Mouse (Mus musculus) midbrain, embryonic 12.5 days (tissue): ENCODE measurements around the gene Wfdc16. TPM values are rescaled to one million over a fixed set of nuclear protein-coding genes. Genes with fewer than 3 reads are reported as not detected.

Source experiments
- ATAC-seq: fragments of 200-750 bp; cut with Nextera tagmentation; 2 replicates; pipeline ENCODE4 v1.8.0; 2017; ENCODE audit warnings: low read depth, moderate TSS enrichment, moderate library complexity; ENCODE audit not compliant: low FRiP score
- H3K27ac ChIP-seq: fragments of 300-500 bp; sonication (generic); replicated peaks from 2 replicates; pipeline ENCODE4 v1.5.1; 2016; ENCODE audit warnings: mild to moderate bottlenecking
- H3K27me3 ChIP-seq: fragments of 300-500 bp; sonication (generic); 2 replicates; pipeline ENCODE4 v1.6.1; 2016; ENCODE audit warnings: mild to moderate bottlenecking
- H3K36me3 ChIP-seq: fragments of 300-500 bp; sonication (generic); 2 replicates; pipeline ENCODE4 v1.6.1; 2016
- H3K4me1 ChIP-seq: fragments of 300-500 bp; sonication (generic); 2 replicates; pipeline ENCODE4 v1.6.1; 2016
- H3K4me2 ChIP-seq: fragments of 300-500 bp; sonication (generic); replicated peaks from 2 replicates; pipeline ENCODE4 v1.6.1; 2016; ENCODE audit warnings: mild to moderate bottlenecking, moderate library complexity
- H3K4me3 ChIP-seq: fragments of 300-500 bp; sonication (generic); 2 replicates; pipeline ENCODE4 v1.5.1; 2016; ENCODE audit warnings: mild to moderate bottlenecking
- H3K9ac ChIP-seq: fragments of 300-500 bp; sonication (generic); replicated peaks from 2 replicates; pipeline ENCODE4 v1.6.1; 2016; ENCODE audit warnings: mild to moderate bottlenecking, moderate library complexity
- H3K9me3 ChIP-seq: fragments of 300-500 bp; sonication (generic); 2 replicates; pipeline ENCODE4 v1.6.1; 2016; ENCODE audit warnings: mild to moderate bottlenecking
- WGBS: fragments of 180-500 bp; shearing (Covaris S2); methylation state at CpG from one replicate; pipeline ENCODE4 v1.1.7; 2016; 5-methylcytosine and 5-hydroxymethylcytosine counted together
- polyA plus RNA-seq: library from polyadenylated mRNA; unstranded; fragments of >200 nt; fragmentation: Nextera tagmentation; extraction: Ambion mirVana; gene quantifications from 2 replicates; pipeline ENCODE4 v1.2.1, GENCODE M21; 2016

Wfdc16 gene
- not detected in 2 replicates for polyA plus RNA-seq

- Histone ChIP-seq H3K9me3 (no peaks in the 10 kb centered on the region), H3K27me3 (no peaks in the 10 kb centered on the region), H3K4me1 (no peaks in the 10 kb centered on the region), H3K9ac (no peak within 1 kb of the TSS), H3K4me2 (no peak within 1 kb of the TSS), H3K27ac (no peak within 1 kb of the TSS), H3K36me3 (no peaks in the 10 kb centered on the region), H3K4me3 (no peak within 1 kb of the TSS)
- 82% methylated on average over 3 of the region's 3 CpGs for WGBS
- no peak for ATAC-seq
These were observed at the start of gene Wfdc16 for GRCm38 (mm10) chr2:164638696-164639095. Gene Wfdc16, minus strand, starts transcription at chr2:164638796.

GRCm38 (mm10) chr2:164684807-164685206, 46.2 kb upstream of the Wfdc16 start, which contains the start of gene Wfdc13:
Gene Wfdc13, plus strand, starts transcription at chr2:164685107.
- no peak within 1 kb of the TSS for H3K4me3 ChIP-seq
- no peaks in the 10 kb centered on the region for H3K9me3 ChIP-seq
- 51% methylated on average over 3 of the region's 3 CpGs for WGBS
- no peaks in the 10 kb centered on the region for H3K27me3 ChIP-seq
- H3K27ac ChIP-seq = no peak within 1 kb of the TSS
- no peak for ATAC-seq
- no peak within 1 kb of the TSS for H3K9ac ChIP-seq
- no peaks in the 10 kb centered on the region for H3K36me3 ChIP-seq
- no peaks in the 10 kb centered on the region for H3K4me1 ChIP-seq
- no peak within 1 kb of the TSS for H3K4me2 ChIP-seq

GRCm38 (mm10) chr2:164679906-164680305, 41.3 kb upstream of the Wfdc16 start:
- WGBS = 57% methylated on average over 3 of the region's 3 CpGs
- Histone ChIP-seq H3K4me3 (no peak overlapping the region), H3K4me2 (no peak overlapping the region), H3K36me3 (no peaks in the 10 kb centered on the region), H3K27me3 (no peaks in the 10 kb centered on the region), H3K9me3 (no peaks in the 10 kb centered on the region), H3K9ac (no peak overlapping the region), H3K27ac (no peak overlapping the region), H3K4me1 (peaks cover 4% of the 10 kb centered on the region; the same call in 1 of the 2 replicates)
- ATAC-seq = no peak

GRCm38 (mm10) chr2:164678848-164679625, 40.4 kb upstream of the Wfdc16 start:
- 22% methylated on average over 19 of the region's 19 CpGs for WGBS
- Histone ChIP-seq H3K4me2 (peak overlapping the region; percentile 47), H3K27me3 (no peaks in the 10 kb centered on the region), H3K27ac (no peak overlapping the region), H3K9me3 (no peaks in the 10 kb centered on the region), H3K4me3 (peak overlapping the region; percentile 30), H3K4me1 (peaks cover 4% of the 10 kb centered on the region; the same call in 1 of the 2 replicates), H3K36me3 (no peaks in the 10 kb centered on the region), H3K9ac (no peak overlapping the region)
- ATAC-seq = peak; percentile 63

DNA sequence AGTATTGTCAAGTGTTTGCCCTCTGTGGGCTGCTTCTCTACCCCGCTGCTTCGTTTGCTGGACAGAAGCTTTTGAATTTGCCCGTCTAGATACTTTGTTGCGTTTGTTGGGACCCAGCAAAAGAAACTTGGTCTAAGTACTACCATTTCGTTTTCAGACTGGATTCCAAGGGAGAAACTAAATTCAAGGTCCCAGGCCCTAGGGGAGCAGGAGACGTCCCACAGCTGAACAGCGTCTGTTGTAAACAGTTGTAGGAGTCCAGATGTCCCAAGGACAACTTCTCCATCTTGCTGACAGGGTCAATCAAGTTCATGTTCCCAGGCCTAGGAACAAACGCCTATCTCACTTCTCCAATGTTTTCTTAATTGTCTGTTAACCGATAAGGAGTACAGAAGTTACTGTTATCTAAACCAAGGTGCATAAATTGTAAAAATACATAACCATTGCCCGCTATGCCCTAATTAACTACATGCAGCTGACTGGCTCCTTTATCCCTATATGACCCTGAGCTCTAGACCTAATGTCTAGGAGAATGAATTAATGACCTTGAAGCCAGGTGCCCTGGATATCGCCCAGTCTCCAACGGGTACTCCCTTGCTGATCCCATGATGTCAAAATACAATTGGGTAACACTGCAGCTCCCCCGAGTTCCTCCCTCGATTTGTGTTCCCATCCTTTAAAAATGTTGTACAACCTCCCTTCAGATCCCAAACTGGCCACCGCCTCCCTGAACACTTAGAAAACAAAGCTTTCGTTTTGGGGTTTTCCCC, 38.5 kb upstream of the Wfdc16 start:
- Histone ChIP-seq H3K36me3 (no peaks in the 10 kb centered on the region), H3K9ac (no peak overlapping the region), H3K27me3 (no peaks in the 10 kb centered on the region), H3K4me2 (no peak overlapping the region), H3K9me3 (no peaks in the 10 kb centered on the region; the same call in 1 of the 2 replicates), H3K4me1 (peaks cover 4% of the 10 kb centered on the region; the same call in 1 of the 2 replicates), H3K4me3 (no peak overlapping the region), H3K27ac (no peak overlapping the region)
- 88% methylated on average over 16 of the region's 16 CpGs for WGBS
- ATAC-seq = no peak

- 83% methylated on average over 7 of the region's 7 CpGs for WGBS
These were observed 37.5 kb upstream of the Wfdc16 start for GRCm38 (mm10) chr2:164676103-164676502.

DNA sequence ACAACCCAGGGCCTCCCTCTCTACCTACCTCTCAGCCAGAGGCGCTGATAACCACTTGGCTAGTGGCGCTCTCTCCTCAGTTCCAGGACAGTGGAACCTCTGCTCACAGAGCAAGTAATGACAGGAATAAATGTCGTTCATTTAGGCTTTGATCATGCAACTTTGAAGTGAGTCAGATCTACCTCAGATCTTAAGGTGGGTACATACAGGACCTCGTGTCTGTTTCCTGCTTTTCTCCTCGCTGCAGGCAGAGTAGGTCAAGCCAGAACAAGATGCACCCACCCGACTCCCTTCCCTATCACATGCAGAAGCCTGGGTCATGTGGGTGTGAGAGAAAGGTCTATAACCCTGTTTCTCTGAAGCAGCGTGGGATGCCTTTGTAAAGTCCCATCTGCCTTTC, 35.4 kb upstream of the Wfdc16 start, which contains the start of gene Wfdc11:
Gene Wfdc11 (minus strand): TSS at position 101 of the 400 bp plus-strand sequence.
- Histone ChIP-seq H3K36me3 (no peaks in the 10 kb centered on the region), H3K9ac (no peak within 1 kb of the TSS), H3K4me1 (no peaks in the 10 kb centered on the region), H3K4me2 (no peak within 1 kb of the TSS), H3K27me3 (no peaks in the 10 kb centered on the region), H3K27ac (no peak within 1 kb of the TSS), H3K9me3 (no peaks in the 10 kb centered on the region; the same call in 1 of the 2 replicates), H3K4me3 (no peak within 1 kb of the TSS)
- 84% methylated on average over 7 of the region's 7 CpGs for WGBS
- ATAC-seq = no peak

More at GRCm38 (mm10) chr2:164676103-164676502, 37.5 kb upstream of the Wfdc16 start:
- H3K27ac ChIP-seq = no peak overlapping the region
- H3K27me3 ChIP-seq = no peaks in the 10 kb centered on the region
- H3K9ac ChIP-seq = no peak overlapping the region
- H3K9me3 ChIP-seq = no peaks in the 10 kb centered on the region; the same call in 1 of the 2 replicates
- H3K4me3 ChIP-seq = no peak overlapping the region
- H3K4me2 ChIP-seq = no peak overlapping the region
- no peak for ATAC-seq
- H3K4me1 ChIP-seq = peaks cover 4% of the 10 kb centered on the region; the same call in 1 of the 2 replicates
- H3K36me3 ChIP-seq = no peaks in the 10 kb centered on the region

DNA sequence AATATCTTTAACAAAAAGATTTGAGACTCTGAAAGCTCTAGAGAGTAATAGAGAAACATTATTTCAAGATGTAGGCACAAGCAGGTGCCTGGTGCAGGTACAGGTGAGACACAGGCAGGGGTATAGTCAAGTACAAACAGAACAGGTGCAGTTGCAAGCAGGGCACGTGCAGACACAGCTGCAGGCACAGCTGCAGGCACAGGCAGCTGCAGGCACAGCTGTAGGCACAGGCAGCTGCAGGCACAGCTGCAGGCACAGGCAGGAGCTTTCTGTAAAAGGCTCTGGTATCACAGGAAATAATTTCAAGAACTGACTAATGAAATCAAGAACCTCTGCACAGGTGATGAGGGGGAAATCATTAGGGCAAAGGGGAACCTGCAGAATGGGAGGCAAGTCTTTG, 32.3 kb upstream of the Wfdc16 start:
- H3K27me3 ChIP-seq = no peaks in the 10 kb centered on the region
- H3K4me2 ChIP-seq = no peak overlapping the region
- ATAC-seq = no peak
- no peaks in the 10 kb centered on the region for H3K36me3 ChIP-seq
- no peak overlapping the region for H3K9ac ChIP-seq
- H3K27ac ChIP-seq = no peak overlapping the region
- no peak overlapping the region for H3K4me3 ChIP-seq
- 23% methylated on average over 1 of the region's 1 CpGs for WGBS
- no peaks in the 10 kb centered on the region; the same call in 1 of the 2 replicates for H3K9me3 ChIP-seq
- no peaks in the 10 kb centered on the region for H3K4me1 ChIP-seq

- Histone ChIP-seq H3K36me3 (no peaks in the 10 kb centered on the region), H3K9ac (no peak overlapping the region), H3K4me3 (no peak overlapping the region), H3K4me1 (no peaks in the 10 kb centered on the region), H3K27me3 (no peaks in the 10 kb centered on the region), H3K4me2 (no peak overlapping the region), H3K27ac (no peak overlapping the region), H3K9me3 (no peaks in the 10 kb centered on the region; the same call in 1 of the 2 replicates)
- no peak for ATAC-seq
- 86% methylated on average over 5 of the region's 5 CpGs for WGBS
These were observed 31.7 kb upstream of the Wfdc16 start for GRCm38 (mm10) chr2:164670261-164670660.

DNA sequence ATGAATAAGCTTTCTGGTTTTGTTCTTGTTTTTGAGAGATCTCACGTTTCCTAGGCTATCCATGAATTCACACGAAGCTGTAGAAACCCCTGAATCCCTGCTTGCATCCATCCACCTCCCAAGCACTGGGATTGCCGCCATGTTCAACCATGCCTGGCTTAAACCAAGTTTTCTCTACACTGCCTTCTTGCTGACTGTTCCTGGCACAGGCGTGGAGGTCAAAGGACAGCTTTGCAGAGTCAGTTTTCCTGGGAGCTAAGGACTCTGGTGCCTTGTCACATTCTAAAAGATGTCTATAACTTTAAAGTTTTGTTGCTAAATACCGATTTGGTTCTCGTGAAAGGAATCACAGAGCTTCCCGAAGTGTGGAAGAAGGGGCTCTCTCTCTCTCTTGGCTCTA, 26.3 kb upstream of the Wfdc16 start:
- Histone ChIP-seq H3K27me3 (no peaks in the 10 kb centered on the region), H3K36me3 (no peaks in the 10 kb centered on the region), H3K4me3 (no peak overlapping the region), H3K4me1 (no peaks in the 10 kb centered on the region), H3K9ac (no peak overlapping the region), H3K27ac (no peak overlapping the region), H3K4me2 (no peak overlapping the region), H3K9me3 (no peaks in the 10 kb centered on the region)
- no peak for ATAC-seq
- WGBS = 90% methylated on average over 7 of the region's 7 CpGs

DNA sequence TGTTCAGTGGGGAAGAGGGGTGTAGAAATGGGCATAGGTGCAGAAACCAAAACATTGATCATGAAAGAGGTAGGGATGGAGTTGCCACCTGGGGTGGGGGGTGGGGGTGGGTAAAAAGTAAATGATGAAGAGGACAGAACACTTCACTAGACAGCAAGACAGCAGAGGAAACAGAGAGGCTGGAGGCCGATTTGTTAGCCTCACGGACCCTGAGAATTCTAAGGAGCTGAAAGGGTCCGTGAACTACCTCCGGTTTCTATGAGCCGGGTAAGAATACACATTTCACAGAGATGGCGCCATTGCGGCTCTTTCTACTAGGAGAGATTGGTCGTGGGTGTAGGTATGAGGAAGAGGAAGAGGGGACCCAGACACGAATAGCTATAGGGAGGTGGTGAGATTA, 17.9 kb upstream of the Wfdc16 start, which contains the start of gene Wfdc9:
Gene Wfdc9 (minus strand): TSS at position 101 of the 400 bp plus-strand sequence.
- Histone ChIP-seq H3K27ac (no peak within 1 kb of the TSS), H3K4me1 (no peaks in the 10 kb centered on the region), H3K4me3 (no peak within 1 kb of the TSS), H3K9ac (no peak within 1 kb of the TSS), H3K27me3 (no peaks in the 10 kb centered on the region), H3K36me3 (no peaks in the 10 kb centered on the region), H3K4me2 (no peak within 1 kb of the TSS), H3K9me3 (no peaks in the 10 kb centered on the region)
- WGBS = 87% methylated on average over 9 of the region's 9 CpGs
- no peak for ATAC-seq

DNA sequence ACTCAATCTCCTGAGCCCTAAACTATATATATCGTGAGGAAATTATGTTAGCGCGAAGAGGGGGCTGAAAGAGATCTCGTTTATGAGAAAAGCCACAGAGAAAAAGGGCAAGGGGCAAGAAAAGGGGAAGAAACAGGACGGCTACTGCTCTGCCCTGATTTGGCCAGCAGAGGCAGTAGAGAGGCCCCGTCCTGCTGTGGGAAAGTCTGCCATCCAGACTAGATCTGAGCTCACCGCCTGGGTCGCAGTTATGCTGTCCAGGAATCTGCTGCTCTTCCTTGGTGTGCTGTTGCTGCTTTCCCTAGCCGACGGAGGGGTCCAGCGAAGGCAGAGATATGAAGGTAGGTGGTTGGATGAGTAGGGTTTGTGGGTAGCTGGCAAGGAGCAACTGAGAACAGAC, 17.3 kb upstream of the Wfdc16 start, which contains the start of gene Wfdc10:
Gene Wfdc10 (plus strand): TSS at position 189 of the 400 bp plus-strand sequence.
- Histone ChIP-seq H3K9me3 (no peaks in the 10 kb centered on the region), H3K27ac (no peak within 1 kb of the TSS), H3K36me3 (no peaks in the 10 kb centered on the region), H3K4me2 (no peak within 1 kb of the TSS), H3K4me1 (no peaks in the 10 kb centered on the region), H3K27me3 (no peaks in the 10 kb centered on the region), H3K9ac (no peak within 1 kb of the TSS), H3K4me3 (no peak within 1 kb of the TSS)
- ATAC-seq = no peak
- WGBS = 17% methylated on average over 11 of the region's 11 CpGs
